14 mouse cellular contexts compared by ENCODE assay signal in genomic region chr2:170206870-170207269, GRCm38 (mm10). TPM values are rescaled to one million over a fixed set of nuclear protein-coding genes. Genes with fewer than 3 reads are reported as not detected.
DNase-seq lines count a peak whose midpoint lies in the region; ATAC-seq lines count a peak whose summit lies in the region.
"Had no signal": no experiment of that assay in that cellular context is flagged by ENCODE, and none has a peak within 500 bp of the region (broad histone marks: within the 10 kb centered on the region; RNA-seq: fewer than 3 reads in every experiment).

No protein-coding gene starts in this region.

- ATAC-seq in kidney, embryonic 14.5 days (ENCODE audit: low FRiP score, low TSS enrichment) = no peak
- ATAC-seq in neural tube, embryonic 12.5 days (ENCODE audit: low FRiP score, low read depth) = no peak
- ATAC-seq in neural tube, embryonic 15.5 days (ENCODE audit: low FRiP score) = no peak
- no peak for ATAC-seq in liver, embryonic 15.5 days (ENCODE audit: insufficient read depth)
- no peak for ATAC-seq in erythroid progenitor cell, adult 5-6 weeks (replicated peaks; ENCODE audit: low FRiP score, poor library complexity, severe bottlenecking)
- ATAC-seq: activated CD4-positive, CD25-positive, alpha-beta regulatory T cell, adult 4 months; hindbrain, postnatal 0 days; midbrain, embryonic 15.5 days had no signal

- no peaks in the 10 kb centered on the region for H3K27me3 ChIP-seq in kidney, embryonic 14.5 days (ENCODE audit: control insufficient read depth, insufficient read depth, low read length)
- no peaks in the 10 kb centered on the region for H3K27me3 ChIP-seq in neural tube, embryonic 12.5 days (replicated peaks)
- no peaks in the 10 kb centered on the region for H3K27me3 ChIP-seq in neural tube, embryonic 15.5 days (replicated peaks)
- no peaks in the 10 kb centered on the region for H3K27me3 ChIP-seq in liver, embryonic 15.5 days
- H3K27me3 ChIP-seq: midbrain, embryonic 15.5 days had no signal

- H3K4me2 ChIP-seq in kidney, embryonic 14.5 days (replicated peaks; ENCODE audit: low read depth, low read length) = no peak overlapping the region
- peak overlapping the region; percentile 58; the same call in 1 of the 2 replicates for H3K4me2 ChIP-seq in neural tube, embryonic 12.5 days (replicated peaks)
- no peak overlapping the region for H3K4me2 ChIP-seq in neural tube, embryonic 15.5 days
- H3K4me2 ChIP-seq in liver, embryonic 15.5 days = peak overlapping the region; percentile 85
- H3K4me2 ChIP-seq: midbrain, embryonic 15.5 days had no signal

- H3K4me3 ChIP-seq in kidney, embryonic 14.5 days (ENCODE audit: low read length) = no peak overlapping the region
- H3K4me3 ChIP-seq in neural tube, embryonic 12.5 days = no peak overlapping the region
- H3K4me3 ChIP-seq in neural tube, embryonic 15.5 days (replicated peaks) = no peak overlapping the region
- H3K4me3 ChIP-seq in liver, embryonic 15.5 days (replicated peaks) = no peak overlapping the region
- H3K4me3 ChIP-seq: left cerebral cortex, adult 2 months; midbrain, embryonic 15.5 days had no signal

- H3K4me1 ChIP-seq in kidney, embryonic 14.5 days (ENCODE audit: control insufficient read depth, insufficient read depth, low read length) = peaks cover 16% of the 10 kb centered on the region
- peaks cover 24% of the 10 kb centered on the region for H3K4me1 ChIP-seq in neural tube, embryonic 12.5 days
- H3K4me1 ChIP-seq in neural tube, embryonic 15.5 days = peaks cover 24% of the 10 kb centered on the region
- H3K4me1 ChIP-seq in liver, embryonic 15.5 days (replicated peaks) = peaks cover 38% of the 10 kb centered on the region

- H3K9me3 ChIP-seq in kidney, embryonic 14.5 days (ENCODE audit: control insufficient read depth, low read length) = no peaks in the 10 kb centered on the region
- no peaks in the 10 kb centered on the region for H3K9me3 ChIP-seq in neural tube, embryonic 12.5 days
- H3K9me3 ChIP-seq in neural tube, embryonic 15.5 days (replicated peaks) = no peaks in the 10 kb centered on the region
- no peaks in the 10 kb centered on the region for H3K9me3 ChIP-seq in liver, embryonic 15.5 days (replicated peaks)
- H3K9me3 ChIP-seq: midbrain, embryonic 15.5 days had no signal

- WGBS in kidney, embryonic 14.5 days = 54% methylated on average over 14 of the region's 14 CpGs
- WGBS in neural tube, embryonic 12.5 days = 43% methylated on average over 14 of the region's 14 CpGs
- 44% methylated on average over 14 of the region's 14 CpGs for WGBS in neural tube, embryonic 15.5 days
- 56% methylated on average over 14 of the region's 14 CpGs for WGBS in liver, embryonic 15.5 days (ENCODE audit: insufficient replicate concordance)

- no peak overlapping the region for H3K9ac ChIP-seq in kidney, embryonic 14.5 days (ENCODE audit: low read depth, low read length)
- no peak overlapping the region for H3K9ac ChIP-seq in neural tube, embryonic 12.5 days
- no peak overlapping the region for H3K9ac ChIP-seq in neural tube, embryonic 15.5 days (replicated peaks)
- no peak overlapping the region for H3K9ac ChIP-seq in liver, embryonic 15.5 days
- H3K9ac ChIP-seq: midbrain, embryonic 15.5 days had no signal

- peak; percentile 17 for DNase-seq in embryo, embryonic 11 days
- no peak for DNase-seq in embryo, embryonic 10 days (ENCODE audit: low spot score)
- DNase-seq in kidney, postnatal 14 days = no peak
- DNase-seq: cerebellum, adult 2 months; right cerebral cortex, postnatal 14 days had no signal

- 0 out of 2 replicates have a peak overlapping the region, but pooled peaks have one; percentile 26 for H3K27ac ChIP-seq in kidney, embryonic 14.5 days (ENCODE audit: low read depth, low read length)
- H3K27ac ChIP-seq in neural tube, embryonic 12.5 days = no peak overlapping the region
- H3K27ac ChIP-seq in neural tube, embryonic 15.5 days (replicated peaks) = no peak overlapping the region
- no peak overlapping the region for H3K27ac ChIP-seq in liver, embryonic 15.5 days (replicated peaks)
- H3K27ac ChIP-seq: hindbrain, postnatal 0 days; left cerebral cortex, adult 2 months; midbrain, embryonic 15.5 days had no signal

- H3K36me3 ChIP-seq in kidney, embryonic 14.5 days (ENCODE audit: control insufficient read depth, insufficient read depth, low read length) = no peaks in the 10 kb centered on the region
- no peaks in the 10 kb centered on the region for H3K36me3 ChIP-seq in neural tube, embryonic 12.5 days
- H3K36me3 ChIP-seq in neural tube, embryonic 15.5 days = no peaks in the 10 kb centered on the region
- no peaks in the 10 kb centered on the region for H3K36me3 ChIP-seq in liver, embryonic 15.5 days (replicated peaks)
- H3K36me3 ChIP-seq: midbrain, embryonic 15.5 days had no signal

RNA-seq across cellular contexts. Expression of gene Zfp217, which starts 59.0 kb away (rescaled TPM):
- polyA plus RNA-seq in kidney, embryonic 14.5 days (2014; fragmentation: Nextera tagmentation; extraction: Ambion mirVana) = 5.6 and 6.0 TPM in 2 replicates
- polyA plus RNA-seq in neural tube, embryonic 12.5 days (2016; fragmentation: Nextera tagmentation; extraction: Ambion mirVana) = 2.3 and 2.5 TPM in 2 replicates
- 0.82 and 2.4 TPM in 2 replicates for polyA plus RNA-seq in neural tube, embryonic 15.5 days (2015; fragmentation: Nextera tagmentation; extraction: Ambion mirVana)
- polyA plus RNA-seq in liver, embryonic 15.5 days (2015; fragmentation: Nextera tagmentation; extraction: Ambion mirVana) = 3.4 and 4.7 TPM in 2 replicates
- total RNA-seq in erythroid progenitor cell, adult 5-6 weeks (2015; ENCODE audit: low replicate concordance) = 19.7 and 20.9 TPM in 2 replicates
- total RNA-seq in erythroid progenitor cell, adult 5-6 weeks (2017; ENCODE audit: low replicate concordance) = 25.7 and 33.9 TPM in 2 replicates

Comparison
In these comparisons a context has a peak if more than half of its experiments do, and no peak if none do; other contexts are left out.
1. H3K4me2 ChIP-seq: peak in neural tube, embryonic 12.5 days (single experiment) and liver, embryonic 15.5 days (single experiment); none in kidney, embryonic 14.5 days (single experiment) and neural tube, embryonic 15.5 days (single experiment).